Mouse (Mus musculus) hindbrain, embryonic 12.5 days (tissue): Measurements from ENCODE around the gene Cacna1b. TPM values are rescaled to one million over a fixed set of nuclear protein-coding genes. Genes with fewer than 3 reads are reported as not detected.

ENCODE experiments used
- ATAC-seq: fragments of 200-750 bp; cut with Nextera tagmentation; 2 replicates; pipeline ENCODE4 v1.8.0; 2017; ENCODE audit warnings: moderate TSS enrichment; ENCODE audit not compliant: low FRiP score
- H3K27ac ChIP-seq: fragments of 300-500 bp; sonication (generic); 2 replicates; pipeline ENCODE4 v1.5.1; 2016; ENCODE audit warnings: mild to moderate bottlenecking
- H3K27me3 ChIP-seq: fragments of 300-500 bp; sonication (generic); 2 replicates; pipeline ENCODE4 v1.6.1; 2016; ENCODE audit warnings: mild to moderate bottlenecking
- H3K36me3 ChIP-seq: fragments of 300-500 bp; sonication (generic); 2 replicates; pipeline ENCODE4 v1.6.1; 2016; ENCODE audit warnings: mild to moderate bottlenecking
- H3K4me1 ChIP-seq: fragments of 300-500 bp; sonication (generic); 2 replicates; pipeline ENCODE4 v1.6.1; 2016
- H3K4me2 ChIP-seq: fragments of 300-500 bp; sonication (generic); replicated peaks from 2 replicates; pipeline ENCODE4 v1.6.1; 2016; ENCODE audit warnings: mild to moderate bottlenecking
- H3K4me3 ChIP-seq: fragments of 300-500 bp; sonication (generic); 2 replicates; pipeline ENCODE4 v1.5.1; 2016; ENCODE audit warnings: mild to moderate bottlenecking
- H3K9ac ChIP-seq: fragments of 300-500 bp; sonication (generic); 2 replicates; pipeline ENCODE4 v1.6.1; 2016; ENCODE audit warnings: mild to moderate bottlenecking, moderate library complexity
- H3K9me3 ChIP-seq: fragments of 300-500 bp; sonication (generic); replicated peaks from 2 replicates; pipeline ENCODE4 v1.6.1; 2016; ENCODE audit warnings: mild to moderate bottlenecking
- WGBS: fragments of 180-500 bp; shearing (Covaris S2); methylation state at CpG from one replicate; pipeline ENCODE4 v1.1.7; 2016; 5-methylcytosine and 5-hydroxymethylcytosine counted together
- polyA plus RNA-seq: library from polyadenylated mRNA; unstranded; fragments of >200 nt; fragmentation: Nextera tagmentation; extraction: Ambion mirVana; gene quantifications from 2 replicates; pipeline ENCODE4 v1.2.1, GENCODE M21; 2016

Cacna1b gene
- polyA plus RNA-seq, 1 experiment from 2014 or later: 6.6 TPM

DNA sequence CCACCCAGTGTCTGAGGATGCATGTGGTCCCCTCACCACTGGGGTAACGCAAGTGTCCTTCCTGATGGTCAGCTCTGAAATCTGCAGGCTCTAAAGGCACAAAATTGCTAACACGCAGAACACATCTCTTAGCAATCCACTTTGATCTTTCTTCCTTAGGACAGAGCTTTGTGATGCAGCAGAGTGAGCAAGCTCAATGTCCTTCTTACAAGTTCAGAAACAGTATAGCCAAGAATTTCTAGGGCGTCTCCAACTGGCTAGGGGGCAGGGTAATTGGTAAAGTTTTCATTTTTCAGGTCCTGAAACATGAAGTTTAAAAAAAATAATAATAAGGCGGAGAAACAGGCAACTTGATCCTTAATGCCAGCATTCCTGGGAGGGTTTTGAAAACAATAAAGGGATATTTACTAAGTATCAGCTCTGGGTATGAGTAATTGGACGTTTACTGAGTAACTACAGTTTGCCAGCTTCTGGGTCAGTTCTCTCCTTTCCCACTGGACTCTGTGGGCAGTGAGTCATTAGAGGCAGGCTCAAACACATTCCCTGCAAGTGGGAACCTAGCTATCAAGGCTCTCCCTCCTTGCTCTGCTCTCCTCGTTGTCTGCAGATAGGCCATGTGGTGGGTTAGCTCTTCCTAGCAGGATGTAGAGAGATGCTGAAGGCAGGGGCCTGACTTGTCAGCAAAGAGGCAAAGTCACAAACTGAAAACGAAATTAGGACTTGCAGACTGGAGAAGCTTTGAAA is 200.2 kb downstream of the Cacna1b start:
- H3K27me3 ChIP-seq: no peaks in the 10 kb centered on the region
- ATAC-seq: no peak
- H3K27ac ChIP-seq: no peak overlapping the region
- WGBS: 76% methylated on average over 7 of the region's 7 CpGs
- H3K36me3 ChIP-seq: no peaks in the 10 kb centered on the region
- no peaks in the 10 kb centered on the region for H3K4me1 ChIP-seq
- H3K4me2 ChIP-seq: no peak overlapping the region
- no peaks in the 10 kb centered on the region for H3K9me3 ChIP-seq
- no peak overlapping the region for H3K9ac ChIP-seq
- no peak overlapping the region for H3K4me3 ChIP-seq

GRCm38 (mm10) chr2:24561946-24562345 is 201.0 kb downstream of the Cacna1b start:
- H3K9ac ChIP-seq: no peak overlapping the region
- no peak for ATAC-seq
- H3K4me2 ChIP-seq: no peak overlapping the region
- H3K4me1 ChIP-seq: no peaks in the 10 kb centered on the region
- H3K9me3 ChIP-seq: no peaks in the 10 kb centered on the region
- whole genome bisulfite sequencing: 80% methylated on average over 6 of the region's 6 CpGs
- H3K27me3 ChIP-seq: no peaks in the 10 kb centered on the region
- no peaks in the 10 kb centered on the region for H3K36me3 ChIP-seq
- no peak overlapping the region for H3K4me3 ChIP-seq
- no peak overlapping the region for H3K27ac ChIP-seq

DNA sequence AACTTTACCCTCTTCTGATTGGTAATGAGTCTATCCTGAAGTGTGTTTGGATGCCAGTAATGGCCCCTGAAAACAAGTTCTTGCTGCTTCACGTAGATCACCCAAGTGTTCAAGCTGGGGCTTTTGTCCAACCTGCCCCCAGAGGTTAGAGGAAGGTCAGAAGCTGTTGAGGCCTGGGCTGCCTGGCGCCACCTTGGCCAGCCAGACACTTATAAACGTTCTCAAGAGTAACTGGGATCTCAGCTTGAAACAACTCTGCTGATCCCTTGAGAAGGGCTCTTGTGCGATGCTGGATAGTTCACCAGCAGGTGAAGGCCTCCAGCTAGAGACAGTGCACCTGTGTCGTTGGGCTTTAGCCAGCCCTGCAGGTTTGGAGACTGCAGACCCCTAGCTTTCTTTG is 202.8 kb downstream of the Cacna1b start:
- Histone ChIP-seq H3K27me3 (no peaks in the 10 kb centered on the region), H3K9me3 (no peaks in the 10 kb centered on the region), H3K4me2 (no peak overlapping the region), H3K4me3 (no peak overlapping the region), H3K9ac (no peak overlapping the region), H3K36me3 (no peaks in the 10 kb centered on the region), H3K27ac (no peak overlapping the region), H3K4me1 (no peaks in the 10 kb centered on the region)
- ATAC-seq: no peak
- 68% methylated on average over 5 of the region's 5 CpGs for WGBS

- H3K27ac ChIP-seq: no peak overlapping the region
- no peaks in the 10 kb centered on the region for H3K36me3 ChIP-seq
- H3K4me3 ChIP-seq: no peak overlapping the region
- 81% methylated on average over 6 of the region's 6 CpGs for WGBS
- H3K9ac ChIP-seq: no peak overlapping the region
- H3K9me3 ChIP-seq: no peaks in the 10 kb centered on the region
- H3K4me2 ChIP-seq: no peak overlapping the region
- H3K4me1 ChIP-seq: no peaks in the 10 kb centered on the region
- no peak for ATAC-seq
- no peaks in the 10 kb centered on the region for H3K27me3 ChIP-seq
These were observed 206.6 kb downstream of the Cacna1b start for GRCm38 (mm10) chr2:24556347-24556746.

DNA sequence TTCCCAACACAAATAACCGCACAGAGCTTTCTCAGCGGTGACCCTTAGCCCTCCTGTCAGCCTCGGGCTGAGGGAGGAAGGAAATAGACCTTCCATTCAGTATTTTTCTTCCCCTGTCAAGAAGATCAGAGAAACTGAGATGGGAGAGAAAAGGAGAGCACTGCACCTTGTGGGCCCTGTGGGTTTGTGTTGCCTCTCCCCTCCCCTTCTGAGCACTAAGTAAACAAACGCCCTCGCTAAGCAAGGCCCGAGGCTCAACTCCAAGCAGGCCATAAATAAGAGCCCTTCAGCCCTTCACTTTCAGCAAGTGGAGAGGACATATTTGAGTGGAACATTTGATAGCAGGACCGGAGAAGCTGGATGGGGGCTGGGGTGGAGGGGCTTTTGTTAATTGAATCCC is 209.0 kb downstream of the Cacna1b start:
- Histone ChIP-seq H3K4me2 (no peak overlapping the region), H3K9ac (no peak overlapping the region), H3K4me1 (no peaks in the 10 kb centered on the region), H3K9me3 (no peaks in the 10 kb centered on the region), H3K27ac (no peak overlapping the region), H3K4me3 (no peak overlapping the region), H3K27me3 (no peaks in the 10 kb centered on the region), H3K36me3 (no peaks in the 10 kb centered on the region)
- ATAC-seq: no peak
- 30% methylated on average over 7 of the region's 7 CpGs for WGBS

Other genes starting within 250 kb of the Cacna1b start
- gene Ehmt1, start 156.5 kb upstream of the Cacna1b start, polyA plus RNA-seq: 126 and 134 TPM in 2 replicates
- gene Arrdc1, start 172.1 kb upstream of the Cacna1b start, polyA plus RNA-seq: 20.0 and 21.9 TPM in 2 replicates
- 19.7 and 20.7 TPM in 2 replicates for gene Zmynd19, start 186.6 kb upstream of the Cacna1b start, polyA plus RNA-seq
- gene Dph7, start 199.2 kb upstream of the Cacna1b start, polyA plus RNA-seq: 28.5 and 29.9 TPM in 2 replicates
- gene Mrpl41, start 211.9 kb upstream of the Cacna1b start, polyA plus RNA-seq: 141 and 148 TPM in 2 replicates
- 3.8 and 5.0 TPM in 2 replicates for gene Pnpla7, start 212.9 kb upstream of the Cacna1b start, polyA plus RNA-seq